Mouse (Mus musculus) brain, embryonic 14.5 days (tissue): Measurements from ENCODE around the gene Gga2.

Experiments used
- CTCF ChIP-seq: fragments of 200-500 bp; IDR thresholded peaks from 2 replicates; pipeline ENCODE4 v1.5.1; 2012; ENCODE audit warnings: inconsistent platforms, mild to moderate bottlenecking, moderate library complexity, borderline replicate concordance; ENCODE audit not compliant: insufficient read depth, insufficient read length; ENCODE audit errors: extremely low read depth
- POLR2A ChIP-seq: fragments of 200-500 bp; IDR thresholded peaks from 2 replicates; pipeline ENCODE4 v1.6.1; 2012; ENCODE audit warnings: mild to moderate bottlenecking, inconsistent platforms, borderline replicate concordance; ENCODE audit not compliant: poor library complexity, insufficient read depth, insufficient read length, severe bottlenecking; ENCODE audit errors: extremely low read depth

DNA sequence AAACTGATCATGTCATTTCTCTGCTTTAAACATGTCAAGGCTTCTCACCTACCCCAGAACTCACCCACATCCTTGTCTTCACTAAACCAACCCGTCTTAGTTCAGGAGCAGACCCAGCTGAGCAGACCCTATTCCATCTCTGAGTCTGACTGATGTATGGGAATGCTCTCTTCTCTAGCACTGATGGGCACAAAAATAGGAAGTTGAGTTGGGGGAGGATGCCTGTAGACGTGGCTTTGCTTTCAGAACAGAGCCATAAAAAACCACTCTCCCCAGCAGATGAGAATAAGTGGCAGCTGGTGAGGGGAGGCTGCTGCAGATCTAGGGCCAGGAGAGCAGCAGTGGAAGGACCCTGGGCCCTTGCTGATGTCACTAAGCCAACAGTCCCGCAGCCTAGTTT is 12.3 kb upstream of the Gga2 start:
- TF ChIP-seq POLR2A (no peak), CTCF (no peak)
